Mouse (Mus musculus) telencephalon, adult 2 months (tissue): Measurements from ENCODE around the gene Rpl9.

Source experiments
- DNase-seq: peaks from one replicate; pipeline ENCODE4 v3.0.0-alpha.2; 2011; ENCODE audit warnings: low read depth, low spot score

The Rpl9 gene

DNA sequence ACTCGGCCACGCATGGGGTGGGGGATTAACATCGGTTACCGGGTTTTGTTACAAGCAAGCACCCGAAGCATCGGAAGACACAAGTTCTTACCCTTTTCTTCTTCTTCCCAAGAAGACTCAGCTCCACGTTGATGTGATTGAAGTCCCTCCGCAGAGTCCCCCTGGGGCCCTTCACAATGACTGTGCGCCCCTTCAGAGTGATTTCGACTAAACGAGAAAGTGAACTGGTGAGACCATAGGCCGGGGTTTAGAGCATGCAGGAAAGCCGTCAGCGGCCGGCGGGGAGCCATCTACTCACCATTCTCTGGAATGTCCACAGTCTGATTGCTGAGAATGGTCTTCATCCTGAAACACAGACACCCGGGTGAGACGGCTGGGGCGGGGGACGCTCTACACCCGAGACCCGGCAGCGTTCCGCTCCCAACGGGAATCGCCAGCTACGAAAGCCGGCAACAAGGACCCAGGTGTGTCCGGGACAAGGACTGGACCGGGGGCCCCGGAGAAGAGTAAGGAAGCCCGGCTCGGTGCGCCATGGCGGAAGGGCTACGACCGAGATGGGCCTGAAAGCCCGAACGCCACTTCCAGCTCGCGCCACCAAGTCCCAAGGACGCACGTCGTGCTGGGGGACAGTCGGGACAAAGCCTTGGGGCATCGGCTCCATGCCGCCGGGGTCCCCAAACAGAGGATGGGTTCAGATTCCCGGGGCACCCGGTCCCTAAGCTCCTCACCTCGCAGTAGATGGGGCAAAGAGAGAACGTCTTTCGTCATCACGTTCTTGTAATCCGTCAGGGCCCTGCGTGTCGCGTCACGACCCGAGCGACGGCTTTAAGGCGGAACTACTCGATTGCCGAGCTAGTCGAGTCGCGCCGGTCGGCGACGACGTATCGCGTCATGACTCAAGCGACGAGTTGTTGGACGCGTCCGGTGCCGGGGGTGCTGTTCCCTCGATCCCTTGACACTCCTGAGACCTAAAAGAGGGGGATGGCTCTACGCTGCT, at the start of gene Rpl9, which contains the start of gene Lias:
Gene Rpl9, minus strand, starts transcription at position 797 of the 997 bp plus-strand sequence.
Gene Lias, plus strand, starts transcription at position 850 of the 997 bp plus-strand sequence.
- peak; percentile 97 for DNase-seq

DNA sequence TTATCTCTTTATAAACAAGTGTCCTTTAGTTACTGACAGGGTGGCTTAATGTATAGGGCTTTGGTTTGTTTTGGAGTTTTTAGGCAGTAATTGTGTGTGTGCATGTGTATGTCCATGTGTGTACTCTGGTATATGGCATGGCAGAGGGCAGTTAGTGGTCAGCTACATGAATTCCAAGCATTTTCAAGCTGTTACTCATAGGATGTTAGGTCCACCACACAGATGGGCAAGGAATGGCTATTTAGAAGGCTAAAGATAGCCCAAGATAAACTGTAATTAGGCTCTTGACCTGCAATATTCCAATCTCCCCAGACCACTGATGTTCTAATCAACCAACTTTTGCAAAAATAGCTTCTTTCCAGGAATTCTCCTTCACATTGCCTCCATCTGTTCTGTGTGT, 46.8 kb upstream of the Rpl9 start:
- DNase-seq, result no peak

DNA sequence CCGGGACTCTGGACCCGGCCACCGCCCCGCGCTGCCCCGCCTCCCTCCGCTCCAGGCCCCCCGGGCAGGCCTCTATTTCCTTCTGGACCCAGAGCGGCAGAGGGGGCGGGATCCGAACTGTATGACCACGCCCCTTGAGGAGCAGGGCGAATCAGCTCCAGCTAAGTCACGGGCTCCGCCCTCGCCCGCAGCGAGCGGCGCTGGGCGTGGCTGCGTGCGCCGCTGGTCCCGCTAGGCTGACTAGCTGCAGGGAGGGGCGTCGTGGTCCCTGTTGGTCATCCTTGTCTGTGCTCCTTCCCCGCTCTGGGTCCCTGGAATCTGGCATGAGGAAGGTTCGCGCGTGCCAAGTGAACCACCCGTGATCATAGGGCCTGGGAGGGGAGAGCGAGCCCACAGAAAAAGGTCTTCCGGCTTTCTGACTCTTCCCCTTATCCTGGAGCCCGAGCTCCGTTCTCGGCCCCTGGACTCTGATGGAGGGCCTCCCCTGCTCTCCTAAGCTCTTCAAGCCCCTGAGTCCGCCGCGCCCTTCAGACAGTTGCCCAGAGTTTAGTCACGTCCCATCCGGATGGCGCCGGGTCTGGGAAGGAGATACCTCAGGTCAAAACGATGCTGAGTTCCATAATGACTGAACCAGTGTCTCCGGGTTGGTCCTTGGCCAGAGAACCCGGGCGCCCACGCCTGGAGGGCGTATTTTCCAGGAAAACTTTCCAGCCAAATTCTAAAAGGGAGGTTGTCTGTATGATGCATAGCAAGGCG, 44.7 kb upstream of the Rpl9 start, which contains the start of gene Ugdh:
Gene Ugdh, minus strand, starts transcription at position 144 of the 756 bp plus-strand sequence.
- peak; percentile 94 for DNase-seq

DNA sequence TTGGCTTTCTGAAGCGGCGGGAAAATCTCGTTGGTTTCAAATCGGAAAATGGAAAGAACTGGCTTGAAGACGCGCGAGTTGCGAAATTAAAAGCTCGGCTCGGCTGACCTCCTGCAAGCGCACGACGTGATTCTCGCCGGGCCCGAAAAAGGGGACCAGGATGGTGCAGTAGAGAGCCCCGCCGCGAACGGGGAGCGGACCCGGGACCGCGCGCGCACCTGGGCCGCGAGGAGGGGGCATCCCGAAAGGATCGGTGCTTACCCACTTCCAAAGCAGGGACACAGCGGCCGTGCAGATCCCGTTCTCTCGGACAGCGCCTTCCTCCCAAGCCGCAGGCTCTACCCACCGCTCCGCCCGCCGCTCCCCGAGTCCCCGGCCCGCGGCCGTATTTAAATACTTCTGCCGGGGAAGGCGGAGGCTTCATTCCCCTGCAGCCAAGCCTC, 44.1 kb upstream of the Rpl9 start:
- no peak for DNase-seq

DNA sequence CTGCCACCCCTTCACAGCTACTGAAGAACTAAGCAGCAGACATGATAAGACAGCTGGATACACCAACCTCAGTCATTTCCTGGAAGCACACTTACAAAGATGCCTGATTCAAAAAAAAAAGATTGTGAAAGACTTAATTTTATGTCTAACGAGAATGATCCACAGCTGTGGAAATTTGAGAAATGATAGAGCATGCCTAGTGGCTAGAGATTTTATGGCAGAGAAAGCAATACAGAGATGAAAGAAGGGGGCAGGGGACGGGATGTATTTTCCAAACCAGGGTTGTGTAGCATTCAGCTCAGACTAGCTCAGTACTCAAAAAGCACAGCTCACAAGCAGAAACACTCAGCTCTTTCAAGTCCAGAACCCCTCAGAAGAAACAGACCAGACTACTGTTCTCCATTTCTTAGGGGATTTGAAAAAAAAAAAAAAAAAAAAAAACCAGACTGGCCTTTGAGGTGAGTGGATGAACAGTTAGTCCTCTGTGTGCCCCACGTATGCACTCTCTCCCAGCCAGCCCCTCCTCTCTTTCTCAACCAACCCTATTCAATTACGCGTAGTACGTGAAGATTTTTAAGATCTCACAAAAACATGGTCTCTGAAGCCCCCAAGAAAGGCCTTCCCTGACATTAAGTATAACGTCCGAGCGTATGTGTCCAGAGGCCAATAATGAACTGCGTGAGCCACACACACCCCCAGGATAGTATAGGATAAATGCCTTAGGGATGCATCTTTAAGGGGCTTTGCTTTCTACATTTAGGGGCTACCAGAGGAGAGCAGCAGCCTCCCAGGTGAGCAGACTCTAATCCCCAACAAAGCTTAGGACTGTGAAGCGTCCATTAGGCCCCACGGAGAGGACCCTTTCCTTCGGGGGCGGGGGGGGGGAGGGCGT, 43.5 kb upstream of the Rpl9 start:
- DNase-seq, result peak; percentile 39

DNA sequence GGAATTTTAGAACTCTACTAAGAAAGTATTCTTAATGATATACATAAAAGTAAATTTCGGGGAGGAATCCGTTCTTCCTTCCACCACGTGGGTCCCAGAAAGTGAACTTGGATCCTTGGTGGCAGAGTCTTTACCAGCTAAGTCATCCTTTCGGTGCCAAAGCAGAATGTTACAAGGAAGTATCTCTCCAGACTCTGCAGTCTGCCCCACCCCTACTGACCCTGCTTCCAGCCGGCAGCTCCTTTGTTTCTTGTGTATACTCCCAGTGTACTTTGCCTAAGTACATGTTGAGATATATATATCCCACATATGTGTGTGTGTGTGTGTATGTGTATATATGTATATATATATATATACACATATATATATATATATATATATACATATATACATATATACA, 38.2 kb upstream of the Rpl9 start:
- DNase-seq, result no peak

DNA sequence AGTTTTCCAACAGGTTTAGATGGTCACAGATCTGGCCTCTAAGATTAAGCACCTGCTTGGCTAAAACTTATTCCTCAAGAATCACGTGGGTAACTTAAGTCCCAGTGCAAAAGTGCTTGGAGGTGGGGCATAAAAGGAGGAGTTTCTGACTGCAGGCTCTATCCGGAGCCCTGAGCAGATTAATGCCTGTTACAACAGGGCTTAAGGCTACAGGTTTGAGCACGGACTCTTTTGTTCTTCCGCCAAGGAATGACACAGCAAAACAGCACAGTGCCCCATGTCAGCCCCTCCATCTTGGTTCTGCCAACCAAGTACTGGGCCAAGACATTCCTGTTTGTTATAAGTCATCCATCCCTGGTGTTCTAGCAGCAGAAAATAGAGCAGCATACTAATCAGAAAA, 37.1 kb upstream of the Rpl9 start:
- DNase-seq, result no peak

DNA sequence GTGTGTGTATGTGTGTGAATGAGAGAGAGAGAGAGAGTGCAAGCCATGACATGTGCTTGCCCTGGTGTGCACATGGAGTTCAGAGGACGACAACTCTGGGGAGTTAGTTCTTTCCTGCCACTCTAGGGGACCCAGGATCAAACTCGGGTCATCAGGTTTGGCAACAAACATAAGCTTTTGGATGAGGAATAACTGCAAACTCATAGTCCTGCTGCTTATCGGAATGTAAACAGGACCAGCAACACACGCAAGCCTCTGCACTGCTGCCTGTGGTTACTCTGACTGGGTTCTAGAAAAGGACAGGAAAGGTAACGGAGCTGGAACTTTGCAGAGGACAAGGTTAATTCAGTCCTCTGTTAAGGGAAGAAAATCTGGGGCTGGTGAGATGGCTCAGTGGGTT, 34.0 kb upstream of the Rpl9 start:
- DNase-seq, result no peak

DNA sequence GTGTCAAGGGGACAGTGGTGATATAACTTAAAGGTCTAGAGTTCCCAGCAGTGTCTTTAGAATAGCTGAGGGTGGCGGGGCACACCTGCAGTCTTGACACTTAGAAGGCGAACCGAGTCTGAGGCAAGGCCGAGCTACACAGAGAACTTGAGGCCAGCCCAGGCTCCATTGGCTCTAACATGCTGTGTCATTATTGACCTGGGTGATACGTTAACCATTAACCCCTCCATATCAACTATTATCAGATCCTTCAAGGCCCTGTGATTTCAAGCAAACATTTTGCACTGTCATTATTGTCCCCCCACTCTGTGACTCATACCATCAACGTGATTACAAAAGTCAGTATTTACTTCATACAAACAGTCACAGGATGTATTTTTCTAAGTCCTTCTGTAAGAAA, 33.0 kb upstream of the Rpl9 start:
- no peak for DNase-seq

DNA sequence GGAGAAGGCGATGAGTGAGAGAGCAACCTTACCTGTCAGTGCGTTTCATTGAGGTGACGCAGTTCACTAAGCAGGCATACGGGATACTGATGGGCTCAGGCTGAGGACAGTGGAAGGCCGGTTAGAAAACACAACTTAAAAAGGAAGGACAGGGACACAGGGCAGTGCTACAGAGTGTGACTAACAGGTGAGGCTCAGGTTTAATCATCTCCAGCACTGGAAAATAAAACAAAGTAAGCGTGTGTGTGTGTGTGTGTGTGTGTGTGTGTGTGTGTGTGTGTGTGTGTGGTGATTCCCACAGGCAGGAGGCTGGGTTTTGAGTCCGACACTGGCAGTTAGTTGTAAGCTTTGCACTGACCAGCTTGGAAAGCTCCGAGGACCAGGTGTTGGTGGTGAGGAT, 31.6 kb upstream of the Rpl9 start:
- no peak for DNase-seq

DNA sequence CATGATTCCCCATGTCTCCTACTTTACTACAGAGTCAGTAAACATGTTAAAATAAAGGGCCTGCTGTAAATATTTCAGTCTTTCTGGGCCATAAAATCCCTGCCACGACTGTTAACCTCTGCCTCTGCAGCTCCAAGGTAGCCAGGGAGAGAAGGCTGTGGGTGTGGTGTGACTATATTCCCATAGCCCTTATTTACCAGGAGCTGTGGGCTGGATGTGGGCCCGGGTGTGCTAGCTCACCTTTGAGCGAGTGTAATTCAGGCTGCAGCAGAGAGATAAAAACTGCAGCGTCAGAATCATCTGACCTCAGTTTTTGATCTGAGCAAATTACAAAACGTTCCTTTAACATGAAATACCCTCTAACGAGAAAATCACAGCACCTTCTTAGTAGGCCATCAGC, 29.6 kb upstream of the Rpl9 start:
- DNase-seq, result no peak

DNA sequence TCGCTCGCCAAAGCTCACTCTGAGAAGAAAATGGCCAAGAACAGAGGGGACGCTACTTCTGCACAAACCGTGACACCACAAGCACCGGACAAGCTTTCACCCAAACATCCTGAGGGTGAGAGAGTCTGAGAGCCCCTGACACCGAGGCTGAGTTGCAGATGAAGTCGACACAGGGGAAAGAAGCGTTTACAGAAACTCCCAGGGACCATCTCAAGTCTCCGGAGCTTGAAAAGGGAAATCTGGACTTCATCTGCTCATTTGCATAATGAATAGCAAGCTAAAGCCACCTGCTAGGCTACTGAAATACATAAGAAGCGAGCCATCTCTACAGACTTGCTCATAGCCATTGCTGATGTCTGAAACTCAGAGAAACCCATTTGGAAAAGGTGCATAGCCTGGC, 27.9 kb upstream of the Rpl9 start:
- no peak for DNase-seq

DNA sequence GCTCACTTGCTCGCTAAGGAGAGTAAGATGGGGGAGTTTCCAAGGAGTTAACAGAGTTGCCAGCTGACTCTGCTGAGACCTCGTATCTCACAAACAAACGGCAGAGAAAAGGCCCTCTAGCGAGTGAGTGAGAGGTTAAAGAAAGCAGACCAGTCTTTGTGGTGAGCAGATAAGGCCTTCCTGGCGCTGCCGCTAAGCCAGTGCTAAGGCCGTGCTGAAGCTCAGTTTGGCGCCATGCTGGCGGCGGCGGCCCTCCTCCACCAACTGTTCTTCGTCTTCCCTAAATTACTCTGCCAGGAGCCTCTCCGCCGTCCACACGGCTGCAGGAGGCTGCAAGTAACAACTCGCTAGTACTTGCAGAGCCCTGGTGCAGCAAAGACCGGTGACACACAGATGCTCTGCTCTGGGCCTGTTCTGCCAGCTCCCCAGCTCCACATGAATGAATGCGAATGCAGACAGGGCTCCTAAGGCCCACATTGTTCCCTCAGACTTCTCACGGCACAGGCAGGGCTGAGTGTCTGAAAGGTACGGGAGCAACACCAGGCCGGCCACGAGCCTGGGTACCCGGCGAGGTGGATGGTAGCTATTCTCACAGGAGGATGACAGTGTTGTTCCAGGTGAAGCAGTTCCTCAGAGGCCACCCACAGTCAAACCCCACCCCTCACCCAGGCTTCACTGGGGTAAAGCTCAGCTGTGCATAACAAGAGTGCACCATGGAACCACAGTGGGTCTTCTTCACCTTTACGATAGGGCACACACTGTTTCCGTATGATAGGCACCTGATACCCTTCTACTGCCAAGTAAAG, 24.6 kb upstream of the Rpl9 start:
- no peak for DNase-seq

DNA sequence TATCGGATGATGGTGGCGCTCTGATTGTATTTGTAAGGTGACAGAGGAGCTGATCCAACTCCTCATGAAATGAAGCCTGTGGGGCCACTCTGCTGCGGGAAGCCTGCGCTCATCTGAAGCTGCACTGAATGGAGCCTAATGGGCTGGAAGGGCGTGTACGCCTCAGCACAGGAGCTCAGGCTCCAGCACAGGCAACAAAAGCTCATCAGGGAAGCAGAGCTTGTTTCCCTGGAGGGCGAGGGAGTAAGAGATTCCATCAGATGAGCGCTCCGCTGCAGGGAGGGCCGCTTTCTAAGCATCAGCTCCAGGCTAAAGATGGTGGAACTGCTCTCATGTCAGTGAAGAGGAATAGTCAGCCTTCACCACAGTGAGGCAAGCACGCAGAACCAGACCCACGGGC, 16.7 kb upstream of the Rpl9 start:
- DNase-seq, result no peak

DNA sequence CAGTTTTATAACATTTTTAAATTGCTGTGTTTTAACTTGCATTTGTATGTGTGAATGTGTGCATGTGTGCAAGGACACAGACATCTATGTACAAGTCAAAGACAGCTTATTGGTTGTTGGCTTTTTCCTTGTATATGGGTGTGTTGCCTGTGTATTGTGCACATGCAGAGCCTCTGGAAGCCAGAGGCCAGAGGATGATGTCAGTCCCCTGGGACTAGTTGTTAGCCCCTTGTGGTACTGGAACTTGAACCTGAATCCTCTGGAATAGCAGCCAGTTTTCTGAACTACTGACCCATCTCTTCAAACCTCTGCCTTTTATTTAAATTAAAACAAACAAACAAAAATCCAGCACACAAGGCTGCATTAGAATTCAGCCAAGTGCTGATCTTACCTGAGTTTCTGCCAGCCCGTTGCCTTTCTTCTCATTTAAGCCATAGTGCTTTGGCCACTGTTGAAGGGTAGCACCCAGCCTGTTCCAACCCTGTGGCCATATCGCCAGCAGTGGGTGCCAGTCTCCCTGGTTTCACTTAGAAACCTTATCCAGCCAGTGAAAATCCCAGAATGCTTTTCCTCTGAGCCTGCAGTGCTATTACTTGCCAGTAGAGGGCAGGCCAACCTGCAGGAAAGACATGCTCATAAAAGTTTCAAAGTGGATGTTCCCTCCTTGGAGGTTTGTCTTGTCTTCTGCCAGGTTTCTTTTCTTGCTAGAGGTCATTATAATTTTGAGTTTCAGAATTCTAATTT, 10.2 kb upstream of the Rpl9 start:
- peak; percentile 62 for DNase-seq

DNA sequence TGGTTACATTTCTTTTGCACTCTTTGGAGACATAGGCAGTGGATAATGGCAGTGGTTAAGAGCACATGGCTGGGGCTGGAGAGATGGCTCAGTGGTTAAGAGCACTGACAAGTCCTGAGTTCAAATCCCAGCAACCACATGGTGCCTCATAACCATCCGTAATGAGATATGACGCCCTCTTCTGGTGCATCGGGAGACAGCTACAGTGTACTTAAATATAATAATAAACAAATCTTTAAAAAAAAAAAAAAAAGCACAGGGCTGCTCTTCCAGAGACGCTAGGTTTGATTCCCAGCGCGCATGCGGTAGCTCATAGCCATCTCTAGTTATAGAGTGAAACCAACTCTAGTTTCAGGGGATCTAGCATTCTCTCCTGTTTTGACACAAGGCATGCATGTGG, 3.2 kb upstream of the Rpl9 start:
- no peak for DNase-seq

DNA sequence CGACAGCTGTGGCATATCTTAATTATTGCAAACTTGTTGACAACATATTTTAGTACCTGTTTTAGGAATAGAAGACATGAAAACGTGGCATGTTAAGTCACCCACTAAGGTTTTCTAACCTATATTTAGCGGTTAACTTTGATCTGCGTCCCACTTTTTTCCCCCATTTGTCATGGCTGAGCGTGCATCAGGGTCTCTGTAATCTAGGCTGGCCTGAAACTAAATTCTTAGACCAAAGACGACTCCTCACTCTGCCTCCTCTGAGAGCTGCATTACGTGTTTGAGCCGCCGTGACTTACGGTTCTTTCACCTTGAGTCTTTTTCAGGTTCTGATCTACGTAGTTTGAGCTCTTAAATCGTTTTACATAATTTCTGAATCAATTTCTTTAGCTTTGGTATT, 509 bp upstream of the Rpl9 start:
- DNase-seq, result no peak

DNA sequence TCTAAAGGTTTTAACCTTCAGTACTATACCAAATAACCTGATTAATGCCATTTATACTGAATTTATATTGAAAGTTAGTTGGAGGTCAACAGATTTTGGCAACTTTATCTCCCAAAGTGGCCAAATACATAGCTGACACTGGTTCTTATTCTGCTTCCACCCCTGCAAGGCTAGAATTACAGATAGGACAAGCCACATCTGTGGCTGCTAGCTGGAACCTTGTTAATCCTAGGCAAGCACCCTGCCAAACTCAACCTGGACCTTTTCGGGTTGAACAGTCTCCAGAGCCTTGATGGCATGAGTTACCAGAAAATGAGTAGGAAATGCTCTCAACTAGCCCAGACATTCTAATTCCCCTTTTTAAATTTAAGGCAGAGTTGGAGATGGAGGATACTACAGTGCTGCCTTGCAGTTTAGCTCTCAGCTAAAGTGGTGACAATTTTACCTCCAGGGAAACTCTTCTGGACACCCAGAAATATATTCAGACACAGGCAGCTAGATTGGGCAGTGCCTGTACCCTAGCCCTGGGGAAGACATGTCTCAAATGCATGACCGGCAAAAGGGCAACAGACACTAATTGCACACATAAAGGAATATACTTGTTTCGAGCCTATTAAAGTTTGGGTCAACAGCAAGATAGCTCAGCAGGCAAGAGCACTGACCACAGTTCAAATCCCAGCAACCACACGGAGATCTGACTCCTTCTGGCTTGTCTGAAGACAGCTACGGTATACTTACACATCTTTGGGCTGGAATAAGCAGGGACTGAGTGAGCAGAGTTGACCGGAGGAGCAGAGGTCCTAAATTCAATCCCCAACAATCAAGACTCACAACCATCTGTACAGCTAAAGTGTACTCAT, 4.0 kb downstream of the Rpl9 start:
- DNase-seq, result no peak

DNA sequence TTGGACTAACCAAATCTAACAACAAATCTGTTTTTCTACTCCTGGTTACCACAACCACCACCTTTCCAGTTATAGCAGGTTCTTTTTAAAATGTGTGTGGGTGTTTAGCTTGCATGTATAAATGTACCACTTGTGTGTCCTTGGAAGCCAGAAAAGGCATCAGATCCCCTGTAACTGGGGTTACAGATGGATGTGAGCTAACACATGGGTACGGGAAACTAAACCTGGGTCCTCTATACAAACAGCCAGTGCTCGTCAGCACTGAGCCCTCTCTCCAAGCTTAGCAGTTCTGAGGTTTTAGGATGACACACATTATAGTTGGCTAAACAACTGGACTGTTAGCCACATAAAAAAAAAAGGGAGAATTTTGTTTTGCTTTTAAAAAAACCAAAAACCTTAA, 5.5 kb downstream of the Rpl9 start:
- DNase-seq, result no peak
